8 mouse cellular contexts compared by ENCODE assay signal in the genomic region with DNA sequence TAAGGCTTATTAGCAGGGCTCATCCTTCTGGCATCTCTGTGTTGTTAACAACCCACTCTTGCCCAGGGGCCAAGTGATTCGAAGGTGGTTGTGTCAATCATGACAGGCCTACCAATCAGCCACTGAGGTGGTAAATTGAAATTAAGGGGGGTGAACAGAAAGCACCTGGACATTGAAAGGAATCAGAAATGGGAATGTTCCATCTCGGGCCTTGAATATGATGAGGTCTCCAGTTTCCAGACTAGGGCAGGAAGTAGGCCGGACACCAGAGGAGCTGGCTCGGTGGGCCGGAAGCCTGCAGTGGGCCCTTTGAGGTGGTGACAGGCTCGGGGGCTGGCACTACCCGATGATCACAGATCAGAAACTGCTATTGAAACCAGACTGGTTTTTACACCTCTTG. TPM values are rescaled to one million over a fixed set of nuclear protein-coding genes. Genes with fewer than 3 reads are reported as not detected.
DNase-seq lines count a peak whose midpoint lies in the region; ATAC-seq and TF ChIP-seq lines count a peak whose summit lies in the region.

No protein-coding gene starts in this region.

- H3K9ac ChIP-seq in stomach, postnatal 0 days (ENCODE audit: low read length) = no peak overlapping the region
- no peak overlapping the region for H3K9ac ChIP-seq in forebrain, embryonic 14.5 days (ENCODE audit: low read length)

- no peak for TF ChIP-seq POLR2A in cerebellum, adult 2 months (IDR thresholded peaks at IDR 0.05; ENCODE audit: borderline replicate concordance, insufficient read depth, low read length)

- WGBS in cerebellum, adult 2 months = 80% methylated on average over 7 of the region's 7 CpGs
- WGBS in stomach, postnatal 0 days = 67% methylated on average over 7 of the region's 7 CpGs
- 82% methylated on average over 7 of the region's 7 CpGs for WGBS in forebrain, embryonic 14.5 days

- TF ChIP-seq CTCF in cerebellum, adult 2 months (IDR thresholded peaks at IDR 0.05; ENCODE audit: borderline replicate concordance, insufficient read depth, low read depth, low read length) = no peak
- no peak for TF ChIP-seq CTCF in stomach, postnatal 0 days (IDR thresholded peaks at IDR 0.05; ENCODE audit: low read depth)

- DNase-seq in cerebellum, adult 2 months = peak; percentile 26 to 43
- no peak for DNase-seq in cerebellum, adult 9-11 months
- peak; percentile 24 for DNase-seq in spleen, adult 12 weeks (ENCODE audit: low spot score)
- DNase-seq in spleen, postnatal 4 days (ENCODE audit: low spot score in 2 of 2) = no peak
- DNase-seq in heart, postnatal 14 days = peak; percentile 56 to 60
- DNase-seq in layer of hippocampus, postnatal 10 days (ENCODE audit: low spot score in 2 of 2) = peak; percentile 76 to 79
- DNase-seq in stomach, postnatal 0 days (ENCODE audit: low spot score) = no peak
- no peak for DNase-seq in forebrain, embryonic 14.5 days (ENCODE audit: low spot score)

- peak overlapping the region; percentile 73; the same call in 1 of the 2 replicates for H3K4me2 ChIP-seq in stomach, postnatal 0 days (replicated peaks; ENCODE audit: low read depth)
- no peak overlapping the region for H3K4me2 ChIP-seq in forebrain, embryonic 14.5 days (ENCODE audit: low read length)

- H3K27ac ChIP-seq in cerebellum, adult 2 months (ENCODE audit: insufficient read depth, low read length) = no peak overlapping the region
- H3K27ac ChIP-seq in stomach, postnatal 0 days (replicated peaks) = no peak overlapping the region
- no peak overlapping the region for H3K27ac ChIP-seq in forebrain, embryonic 14.5 days (ENCODE audit: low read depth, low read length)

- H3K9me3 ChIP-seq in stomach, postnatal 0 days (ENCODE audit: control insufficient read depth, low read length) = no peaks in the 10 kb centered on the region
- H3K9me3 ChIP-seq in forebrain, embryonic 14.5 days (replicated peaks; ENCODE audit: control insufficient read depth, low read length) = no peaks in the 10 kb centered on the region

- TF ChIP-seq EP300 in stomach, postnatal 0 days (optimal IDR thresholded peaks at IDR 0.05) = no peak

- ATAC-seq in stomach, postnatal 0 days (ENCODE audit: low FRiP score, low TSS enrichment) = no peak
- no peak for ATAC-seq in forebrain, embryonic 14.5 days

- H3K4me1 ChIP-seq in cerebellum, adult 2 months (ENCODE audit: control insufficient read depth, insufficient read depth, low read length) = peaks cover 25% of the 10 kb centered on the region
- peaks cover 19% of the 10 kb centered on the region for H3K4me1 ChIP-seq in stomach, postnatal 0 days (replicated peaks; ENCODE audit: control insufficient read depth, insufficient read depth)
- peaks cover 8% of the 10 kb centered on the region for H3K4me1 ChIP-seq in forebrain, embryonic 14.5 days (ENCODE audit: control insufficient read depth, insufficient read depth, low read length)

- H3K27me3 ChIP-seq in cerebellum, adult 2 months (ENCODE audit: control insufficient read depth, insufficient read depth, low read length) = no peaks in the 10 kb centered on the region
- H3K27me3 ChIP-seq in stomach, postnatal 0 days (ENCODE audit: control insufficient read depth, insufficient read depth, low read length) = no peaks in the 10 kb centered on the region
- H3K27me3 ChIP-seq in forebrain, embryonic 14.5 days (replicated peaks; ENCODE audit: control insufficient read depth, insufficient read depth, low read length) = no peaks in the 10 kb centered on the region

- intact Hi-C loops in heart, postnatal 14 days (cut with DNase I) = no loop called here

- H3K36me3 ChIP-seq in stomach, postnatal 0 days (ENCODE audit: control insufficient read depth, insufficient read depth, low read length) = 0 out of 2 replicates have a peak, but pooled peaks cover 2% of the 10 kb centered on the region
- H3K36me3 ChIP-seq in forebrain, embryonic 14.5 days (ENCODE audit: control insufficient read depth, insufficient read depth, low read length) = no peaks in the 10 kb centered on the region

- no peak overlapping the region for H3K4me3 ChIP-seq in cerebellum, adult 2 months (replicated peaks; ENCODE audit: insufficient read depth, low read depth, low read length)
- no peak overlapping the region for H3K4me3 ChIP-seq in stomach, postnatal 0 days (ENCODE audit: low read depth, low read length)
- no peak overlapping the region for H3K4me3 ChIP-seq in forebrain, embryonic 14.5 days (ENCODE audit: low read depth, low read length)

RNA-seq across cellular contexts. Expression of gene C1qtnf6, which starts 3.2 kb away (rescaled TPM):
- 3.1 and 3.5 TPM in 2 replicates for polyA plus RNA-seq in cerebellum, adult 2 months (2012; rRNA removed)
- total RNA-seq in heart, postnatal 14 days (2021) = 10 to 100 TPM; 83.9 to 98.0 TPM
- total RNA-seq in layer of hippocampus, postnatal 10 days (2021) = 10 to 100 TPM; 17.4 to 19.4 TPM
- 20.2 and 24.6 TPM in 2 replicates for polyA plus RNA-seq in stomach, postnatal 0 days (2015; fragmentation: Nextera tagmentation; extraction: Ambion mirVana)
- polyA plus RNA-seq in forebrain, embryonic 14.5 days (2014; fragmentation: Nextera tagmentation; extraction: Ambion mirVana) = 7.8 and 8.6 TPM in 2 replicates

RNA-seq across cellular contexts. Expression of gene Sstr3, which starts 16.5 kb away (rescaled TPM):
- 9.8 and 12.1 TPM in 2 replicates for polyA plus RNA-seq in cerebellum, adult 2 months (2012; rRNA removed)
- total RNA-seq in heart, postnatal 14 days (2021) = not detected
- 10 to 100 TPM; 15.7 to 15.8 TPM for total RNA-seq in layer of hippocampus, postnatal 10 days (2021)
- 0.02 and 0.08 TPM in 2 replicates for polyA plus RNA-seq in stomach, postnatal 0 days (2015; fragmentation: Nextera tagmentation; extraction: Ambion mirVana)
- 0.64 and 0.91 TPM in 2 replicates for polyA plus RNA-seq in forebrain, embryonic 14.5 days (2014; fragmentation: Nextera tagmentation; extraction: Ambion mirVana)

RNA-seq across cellular contexts. Expression of gene Il2rb, which starts 32.9 kb away (rescaled TPM):
- polyA plus RNA-seq in cerebellum, adult 2 months (2012; rRNA removed) = 0.10 and 0.25 TPM in 2 replicates
- under 1 TPM; 0.07 to 0.20 TPM for total RNA-seq in heart, postnatal 14 days (2021)
- under 1 TPM in 1 of 2 experiments, not detected in 1; 0.11 TPM for total RNA-seq in layer of hippocampus, postnatal 10 days (2021)
- 0.24 and 0.30 TPM in 2 replicates for polyA plus RNA-seq in stomach, postnatal 0 days (2015; fragmentation: Nextera tagmentation; extraction: Ambion mirVana)
- polyA plus RNA-seq in forebrain, embryonic 14.5 days (2014; fragmentation: Nextera tagmentation; extraction: Ambion mirVana) = 0.05 TPM in 1 of 2 replicates, not detected in the other

RNA-seq across cellular contexts. Expression of gene Rac2, which starts 44.6 kb away (rescaled TPM):
- polyA plus RNA-seq in cerebellum, adult 2 months (2012; rRNA removed) = 1.4 and 1.8 TPM in 2 replicates
- total RNA-seq in heart, postnatal 14 days (2021) = 10 to 100 TPM in 1 of 2 experiments, 1 to 10 TPM in 1; 3.9 to 18.7 TPM
- total RNA-seq in layer of hippocampus, postnatal 10 days (2021) = 1 to 10 TPM; 3.6 to 3.7 TPM
- 6.4 and 8.0 TPM in 2 replicates for polyA plus RNA-seq in stomach, postnatal 0 days (2015; fragmentation: Nextera tagmentation; extraction: Ambion mirVana)
- 3.5 and 5.9 TPM in 2 replicates for polyA plus RNA-seq in forebrain, embryonic 14.5 days (2014; fragmentation: Nextera tagmentation; extraction: Ambion mirVana)

RNA-seq across cellular contexts. Expression of gene Tmprss6, which starts 59.5 kb away (rescaled TPM):
- polyA plus RNA-seq in cerebellum, adult 2 months (2012; rRNA removed) = 0.06 and 0.08 TPM in 2 replicates
- total RNA-seq in heart, postnatal 14 days (2021) = not detected
- total RNA-seq in layer of hippocampus, postnatal 10 days (2021) = not detected
- polyA plus RNA-seq in stomach, postnatal 0 days (2015; fragmentation: Nextera tagmentation; extraction: Ambion mirVana) = 0.48 and 0.50 TPM in 2 replicates
- 0.20 and 0.47 TPM in 2 replicates for polyA plus RNA-seq in forebrain, embryonic 14.5 days (2014; fragmentation: Nextera tagmentation; extraction: Ambion mirVana)

Comparison
In these comparisons a context has a peak if more than half of its experiments do, and no peak if none do; other contexts are left out.
1. DNase-seq: peak in cerebellum, adult 2 months (2 of 2), spleen, adult 12 weeks (single experiment), heart, postnatal 14 days (2 of 2) and layer of hippocampus, postnatal 10 days (2 of 2); none in cerebellum, adult 9-11 months (single experiment), spleen, postnatal 4 days (0 of 2), stomach, postnatal 0 days (single experiment) and forebrain, embryonic 14.5 days (single experiment).